Mouse (Mus musculus) stomach, postnatal 0 days (tissue): ENCODE results near the gene Adamts17. TPM values are rescaled to one million over a fixed set of nuclear protein-coding genes. Genes with fewer than 3 reads are reported as not detected.
A peak's percentile ranks its signal among the peaks of the same experiment; 100 is the strongest.

Experiments
- ATAC-seq: fragments of 200-750 bp; cut with Nextera tagmentation; 2 replicates; pipeline ENCODE4 v1.8.0; 2017; ENCODE audit not compliant: low FRiP score, low TSS enrichment
- DNase-seq: peaks from one replicate; pipeline ENCODE4 v3.0.0-alpha.2; 2016; ENCODE audit warnings: low spot score
- H3K27ac ChIP-seq: fragments of 300-500 bp; sonication (generic); replicated peaks from 2 replicates; pipeline ENCODE4 v1.5.1; 2014; ENCODE audit warnings: mild to moderate bottlenecking, control low read depth
- H3K27me3 ChIP-seq: fragments of 300-500 bp; sonication (generic); 2 replicates; pipeline ENCODE4 v1.6.1; 2014; ENCODE audit warnings: low read length; ENCODE audit not compliant: control insufficient read depth, insufficient read depth
- H3K36me3 ChIP-seq: fragments of 300-500 bp; sonication (generic); 2 replicates; pipeline ENCODE4 v1.6.1; 2014; ENCODE audit warnings: low read length, mixed read lengths; ENCODE audit not compliant: control insufficient read depth, insufficient read depth
- H3K4me1 ChIP-seq: fragments of 300-500 bp; sonication (generic); replicated peaks from 2 replicates; pipeline ENCODE4 v1.6.1; 2014; ENCODE audit warnings: antibody characterized with exemption; ENCODE audit not compliant: control insufficient read depth, insufficient read depth
- H3K4me2 ChIP-seq: fragments of 300-500 bp; sonication (generic); replicated peaks from 2 replicates; pipeline ENCODE4 v1.6.1; 2014; ENCODE audit warnings: low read depth, mild to moderate bottlenecking, control low read depth, moderate library complexity
- H3K4me3 ChIP-seq: fragments of 300-500 bp; sonication (generic); 2 replicates; pipeline ENCODE4 v1.5.1; 2014; ENCODE audit warnings: low read depth, low read length, control low read depth
- H3K9ac ChIP-seq: fragments of 300-500 bp; sonication (generic); 2 replicates; pipeline ENCODE4 v1.6.1; 2014; ENCODE audit warnings: mild to moderate bottlenecking, low read length, control low read depth, mixed read lengths
- H3K9me3 ChIP-seq: fragments of 300-500 bp; sonication (generic); 2 replicates; pipeline ENCODE4 v1.6.1; 2016; ENCODE audit warnings: low read length; ENCODE audit not compliant: control insufficient read depth
- CTCF ChIP-seq: IDR thresholded peaks from 2 replicates; pipeline ENCODE4 v1.5.1; 2016; ENCODE audit warnings: antibody characterized with exemption, low read depth, mild to moderate bottlenecking, moderate library complexity
- EP300 ChIP-seq: optimal IDR thresholded peaks from 2 replicates; pipeline ENCODE3; 2016; ENCODE audit warnings: antibody characterized with exemption
- WGBS: fragments of 180-500 bp; shearing (Covaris S2); extraction: QIAGEN DNeasy Blood & Tissue Kit; methylation state at CpG from one replicate; pipeline ENCODE4 v1.1.7; 2014; 5-methylcytosine and 5-hydroxymethylcytosine counted together
- polyA plus RNA-seq: library from polyadenylated mRNA; unstranded; fragments of >200 nt; fragmentation: Nextera tagmentation; extraction: Ambion mirVana; gene quantifications from 2 replicates; pipeline ENCODE4 v1.2.1, GENCODE M21; 2015

Gene Adamts17
- polyA plus RNA-seq, 1 experiment from 2014 or later: 2.4 TPM

- Histone ChIP-seq H3K36me3 (no peaks in the 10 kb centered on the region), H3K9ac (no peak overlapping the region), H3K27ac (no peak overlapping the region), H3K4me3 (no peak overlapping the region), H3K9me3 (no peaks in the 10 kb centered on the region), H3K27me3 (no peaks in the 10 kb centered on the region), H3K4me2 (no peak overlapping the region), H3K4me1 (no peaks in the 10 kb centered on the region; the same call in 1 of the 2 replicates)
- 86% methylated on average over 7 of the region's 7 CpGs for WGBS
- DNase-seq (no peak), ATAC-seq (no peak)
- TF ChIP-seq EP300: no peak
- TF ChIP-seq CTCF: no peak
Measured at GRCm38 (mm10) chr7:66902376-66902775, 62.8 kb downstream of the Adamts17 start.

DNA sequence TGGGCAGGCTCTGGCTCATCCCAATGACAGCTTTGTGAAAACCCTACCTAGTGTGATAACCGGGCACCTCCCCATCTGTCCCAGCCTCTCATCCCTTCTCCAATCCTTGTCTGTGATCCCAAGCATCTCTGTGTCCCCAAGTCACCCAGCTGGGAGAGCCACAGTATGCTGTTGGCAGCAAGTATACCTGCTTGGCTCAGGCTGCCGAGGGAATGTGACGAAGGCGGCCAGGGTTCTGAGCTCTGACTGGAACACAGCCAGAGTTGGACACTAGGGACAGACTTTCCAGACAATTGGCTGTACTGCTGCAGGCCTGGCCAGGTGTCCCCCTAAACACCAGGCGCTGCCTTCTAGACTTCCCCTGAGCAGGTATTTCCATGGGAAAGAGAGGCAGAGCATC lies 63.5 kb downstream of the Adamts17 start:
- no peaks in the 10 kb centered on the region for H3K9me3 ChIP-seq
- no peaks in the 10 kb centered on the region for H3K36me3 ChIP-seq
- no peak for DNase-seq
- no peak overlapping the region for H3K4me3 ChIP-seq
- no peak overlapping the region for H3K9ac ChIP-seq
- H3K27me3 ChIP-seq: no peaks in the 10 kb centered on the region
- H3K27ac ChIP-seq: no peak overlapping the region
- ATAC-seq: no peak
- H3K4me2 ChIP-seq: no peak overlapping the region
- WGBS: 63% methylated on average over 5 of the region's 5 CpGs
- TF ChIP-seq CTCF (no peak), EP300 (no peak)
- H3K4me1 ChIP-seq: no peaks in the 10 kb centered on the region; the same call in 1 of the 2 replicates

DNA sequence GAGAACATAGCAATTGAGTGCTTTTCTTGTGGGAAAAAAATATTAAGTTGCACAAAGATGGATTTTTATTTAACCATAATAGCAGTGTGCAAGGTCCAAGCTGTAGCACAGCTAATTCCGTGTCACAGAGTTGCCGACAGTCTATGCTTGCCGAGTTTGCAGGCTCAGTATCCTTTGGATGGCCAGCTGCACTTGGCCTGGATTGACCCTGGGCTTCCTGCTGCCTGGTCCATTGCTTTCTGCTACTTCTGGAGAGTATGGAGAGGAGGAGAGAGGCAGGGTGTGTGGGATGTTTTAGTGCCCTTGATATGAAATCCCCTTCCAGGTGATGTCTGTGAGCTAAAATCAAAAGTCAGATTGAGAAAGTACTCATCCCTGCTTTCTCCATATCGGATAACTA lies 66.4 kb downstream of the Adamts17 start:
- WGBS: 71% methylated on average over 4 of the region's 4 CpGs
- DNase-seq (no peak), ATAC-seq (no peak)
- Histone ChIP-seq H3K27me3 (no peaks in the 10 kb centered on the region), H3K9me3 (no peaks in the 10 kb centered on the region), H3K9ac (no peak overlapping the region), H3K36me3 (no peaks in the 10 kb centered on the region), H3K27ac (no peak overlapping the region), H3K4me1 (no peaks in the 10 kb centered on the region; the same call in 1 of the 2 replicates), H3K4me2 (no peak overlapping the region), H3K4me3 (no peak overlapping the region)
- no peak for TF ChIP-seq EP300
- no peak for TF ChIP-seq CTCF

- DNase-seq: no peak
- no peaks in the 10 kb centered on the region for H3K4me1 ChIP-seq
- no peak overlapping the region; the same call in 1 of the 2 replicates for H3K27ac ChIP-seq
- 33% methylated on average over 5 of the region's 5 CpGs for WGBS
- H3K9ac ChIP-seq: no peak overlapping the region
- H3K27me3 ChIP-seq: no peaks in the 10 kb centered on the region
- no peak overlapping the region for H3K4me2 ChIP-seq
- no peak overlapping the region for H3K4me3 ChIP-seq
- no peaks in the 10 kb centered on the region for H3K9me3 ChIP-seq
- no peaks in the 10 kb centered on the region for H3K36me3 ChIP-seq
- no peak for TF ChIP-seq EP300
- TF ChIP-seq CTCF: no peak
- peak; percentile 69; the same call in 1 of the 2 replicates for ATAC-seq
Measured at GRCm38 (mm10) chr7:66912866-66913265, 73.3 kb downstream of the Adamts17 start.

DNA sequence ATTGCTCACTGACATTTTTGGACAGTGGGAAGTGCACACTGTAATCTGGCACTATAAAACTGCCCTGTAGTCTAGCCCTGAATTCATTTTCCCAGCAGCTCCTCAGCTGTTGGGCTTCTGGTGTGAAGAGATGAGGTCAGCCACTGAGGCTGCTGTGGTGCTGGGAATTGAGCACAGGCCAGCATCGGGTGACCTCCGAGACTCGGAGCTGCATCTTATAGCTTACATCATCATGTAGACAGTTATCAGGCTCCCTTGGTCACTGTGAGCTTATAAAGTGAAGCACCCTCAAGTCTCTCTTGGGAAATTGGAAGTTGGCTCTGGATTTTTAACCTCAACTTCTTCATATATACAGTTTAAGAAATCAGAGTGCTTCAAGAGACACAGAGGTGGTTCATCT lies 84.1 kb downstream of the Adamts17 start:
- DNase-seq: no peak
- H3K27me3 ChIP-seq: no peaks in the 10 kb centered on the region
- ATAC-seq: no peak
- no peak overlapping the region for H3K4me3 ChIP-seq
- no peaks in the 10 kb centered on the region for H3K9me3 ChIP-seq
- no peak overlapping the region for H3K27ac ChIP-seq
- no peaks in the 10 kb centered on the region for H3K36me3 ChIP-seq
- TF ChIP-seq EP300 (no peak), CTCF (no peak)
- WGBS: 87% methylated on average over 3 of the region's 3 CpGs
- H3K4me2 ChIP-seq: no peak overlapping the region
- H3K4me1 ChIP-seq: no peaks in the 10 kb centered on the region
- no peak overlapping the region for H3K9ac ChIP-seq

DNA sequence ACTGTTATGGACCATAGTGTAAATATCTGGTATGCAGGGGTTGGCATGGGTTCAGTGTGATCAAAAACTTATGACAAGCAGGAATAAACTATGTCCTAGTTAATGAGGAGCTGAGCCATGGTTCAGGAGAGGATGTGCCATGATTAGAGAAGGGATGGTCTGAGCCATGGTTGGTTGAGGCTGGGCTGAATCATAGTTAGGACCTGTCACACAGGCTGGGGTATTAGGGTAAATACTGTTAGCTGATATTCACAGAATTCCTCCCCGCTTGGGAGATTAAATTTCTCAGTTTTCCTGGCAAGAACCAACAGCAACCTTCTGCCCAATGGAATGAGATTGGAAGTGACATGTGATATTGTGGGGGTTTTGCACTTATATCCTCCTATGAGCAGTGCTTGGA lies 84.6 kb downstream of the Adamts17 start:
- DNase-seq (no peak), ATAC-seq (no peak)

More for the DNA sequence above, 84.6 kb downstream of the Adamts17 start:
- H3K4me1 ChIP-seq: 0 out of 2 replicates have a peak, but pooled peaks cover 2% of the 10 kb centered on the region
- H3K4me2 ChIP-seq: no peak overlapping the region
- WGBS: 61% methylated on average over 1 of the region's 1 CpGs
- no peak overlapping the region for H3K4me3 ChIP-seq
- no peaks in the 10 kb centered on the region for H3K36me3 ChIP-seq
- TF ChIP-seq EP300 (no peak), CTCF (no peak)
- H3K27ac ChIP-seq: no peak overlapping the region
- no peak overlapping the region for H3K9ac ChIP-seq
- H3K27me3 ChIP-seq: no peaks in the 10 kb centered on the region
- no peaks in the 10 kb centered on the region for H3K9me3 ChIP-seq
